Mouse (Mus musculus): ENCODE results near the gene Lime1. TPM values are rescaled to one million over a fixed set of nuclear protein-coding genes. Genes with fewer than 3 reads are reported as not detected.

Lime1 gene
- total RNA-seq, 1 experiment = 30.8 TPM

GRCm38 (mm10) chr2:181380251-181380650, 373 bp downstream of the Lime1 start:
- no peak for DNase-seq (ENCODE audit: low read depth, low spot score)
- Histone ChIP-seq H3K36me3 (ENCODE audit: control insufficient read depth, insufficient read depth, low read length, poor library complexity, severe bottlenecking) (peaks cover 41% of the 10 kb centered on the region), H3K4me3 (ENCODE audit: insufficient read depth in 1 of 2, low read depth in 1 of 2, low read length in 2 of 2, poor library complexity in 1 of 2, severe bottlenecking in 1 of 2) (no peak overlapping the region), H3K9me3 (ENCODE audit: control insufficient read depth, insufficient read depth, low read depth, low read length) (no peaks in the 10 kb centered on the region), H3K27ac (ENCODE audit: insufficient read depth, low read depth, low read length, poor library complexity, severe bottlenecking) (no peak overlapping the region), H3K4me1 (ENCODE audit: control insufficient read depth in 2 of 2, insufficient read depth in 2 of 2, low read length in 2 of 2, poor library complexity in 1 of 2) (peaks cover 0 to 9% of the 10 kb centered on the region in 2 experiments; a peak in 2 of 4 replicates), H3K9ac (ENCODE audit: insufficient read depth, low read depth, low read length, poor library complexity, severe bottlenecking) (no peak overlapping the region)
- TF ChIP-seq HCFC1 (IDR thresholded peaks at IDR 0.05; ENCODE audit: borderline replicate concordance, insufficient read depth, low read length) (no peak), MAFK (IDR thresholded peaks at IDR 0.05; ENCODE audit: insufficient read depth, low read depth, low read length) (no peak), ZC3H11A (IDR thresholded peaks at IDR 0.05; ENCODE audit: borderline replicate concordance, low read depth, low read length) (no peak), CHD2 (IDR thresholded peaks at IDR 0.05; ENCODE audit: low read depth, low read length) (no peak), ZNF384 (IDR thresholded peaks at IDR 0.05; ENCODE audit: low read depth, low read length) (no peak)
- in situ Hi-C loops (cut with MboI; ENCODE audit: low sequenced_read_pairs in 2 of 2, unreplicated experiment in 2 of 2) = no loop called here

GRCm38 (mm10) chr2:181381107-181381506, 1.2 kb downstream of the Lime1 start:
- no peak overlapping the region for H3K9ac ChIP-seq (ENCODE audit: insufficient read depth, low read depth, low read length, poor library complexity, severe bottlenecking)
- H3K4me1 ChIP-seq (ENCODE audit: control insufficient read depth in 2 of 2, insufficient read depth in 2 of 2, low read length in 2 of 2, poor library complexity in 1 of 2) = peaks cover 0 to 9% of the 10 kb centered on the region in 2 experiments; a peak in 2 of 4 replicates
- no peaks in the 10 kb centered on the region for H3K9me3 ChIP-seq (ENCODE audit: control insufficient read depth, insufficient read depth, low read depth, low read length)
- TF ChIP-seq ZNF384 (IDR thresholded peaks at IDR 0.05; ENCODE audit: low read depth, low read length) (no peak), HCFC1 (IDR thresholded peaks at IDR 0.05; ENCODE audit: borderline replicate concordance, insufficient read depth, low read length) (no peak), ZC3H11A (IDR thresholded peaks at IDR 0.05; ENCODE audit: borderline replicate concordance, low read depth, low read length) (no peak), CHD2 (IDR thresholded peaks at IDR 0.05; ENCODE audit: low read depth, low read length) (no peak), MAFK (IDR thresholded peaks at IDR 0.05; ENCODE audit: insufficient read depth, low read depth, low read length) (no peak)
- H3K4me3 ChIP-seq (ENCODE audit: insufficient read depth in 1 of 2, low read depth in 1 of 2, low read length in 2 of 2, poor library complexity in 1 of 2, severe bottlenecking in 1 of 2) = no peak overlapping the region
- peaks cover 41% of the 10 kb centered on the region for H3K36me3 ChIP-seq (ENCODE audit: control insufficient read depth, insufficient read depth, low read length, poor library complexity, severe bottlenecking)
- in situ Hi-C loops (cut with MboI; ENCODE audit: low sequenced_read_pairs in 2 of 2, unreplicated experiment in 2 of 2) = no loop called here
- H3K27ac ChIP-seq (ENCODE audit: insufficient read depth, low read depth, low read length, poor library complexity, severe bottlenecking) = no peak overlapping the region
- no peak for DNase-seq (ENCODE audit: low read depth, low spot score)

GRCm38 (mm10) chr2:181381631-181382306, 1.9 kb downstream of the Lime1 start:
- Histone ChIP-seq H3K4me3 (ENCODE audit: insufficient read depth in 1 of 2, low read depth in 1 of 2, low read length in 2 of 2, poor library complexity in 1 of 2, severe bottlenecking in 1 of 2) (no peak overlapping the region), H3K4me1 (ENCODE audit: control insufficient read depth in 2 of 2, insufficient read depth in 2 of 2, low read length in 2 of 2, poor library complexity in 1 of 2) (peaks cover 0 to 9% of the 10 kb centered on the region in 2 experiments; a peak in 2 of 4 replicates), H3K36me3 (ENCODE audit: control insufficient read depth, insufficient read depth, low read length, poor library complexity, severe bottlenecking) (peaks cover 41% of the 10 kb centered on the region), H3K9ac (ENCODE audit: insufficient read depth, low read depth, low read length, poor library complexity, severe bottlenecking) (no peak overlapping the region), H3K9me3 (ENCODE audit: control insufficient read depth, insufficient read depth, low read depth, low read length) (no peaks in the 10 kb centered on the region), H3K27ac (ENCODE audit: insufficient read depth, low read depth, low read length, poor library complexity, severe bottlenecking) (no peak overlapping the region)
- DNase-seq (ENCODE audit: low read depth, low spot score) = no peak
- no peak for TF ChIP-seq CHD2 (IDR thresholded peaks at IDR 0.05; ENCODE audit: low read depth, low read length)
- no peak for TF ChIP-seq HCFC1 (IDR thresholded peaks at IDR 0.05; ENCODE audit: borderline replicate concordance, insufficient read depth, low read length)
- no peak for TF ChIP-seq ZC3H11A (IDR thresholded peaks at IDR 0.05; ENCODE audit: borderline replicate concordance, low read depth, low read length)
- no peak for TF ChIP-seq MAFK (IDR thresholded peaks at IDR 0.05; ENCODE audit: insufficient read depth, low read depth, low read length)
- TF ChIP-seq ZNF384 (IDR thresholded peaks at IDR 0.05; ENCODE audit: low read depth, low read length) = no peak
- in situ Hi-C loops (cut with MboI; ENCODE audit: low sequenced_read_pairs in 2 of 2, unreplicated experiment in 2 of 2) = no loop called here

GRCm38 (mm10) chr2:181384463-181384862, 4.6 kb downstream of the Lime1 start:
- in situ Hi-C loops (cut with MboI; ENCODE audit: low sequenced_read_pairs in 2 of 2, unreplicated experiment in 2 of 2) = no loop called here
- no peak overlapping the region for H3K4me3 ChIP-seq (ENCODE audit: insufficient read depth in 1 of 2, low read depth in 1 of 2, low read length in 2 of 2, poor library complexity in 1 of 2, severe bottlenecking in 1 of 2)
- H3K36me3 ChIP-seq (ENCODE audit: control insufficient read depth, insufficient read depth, low read length, poor library complexity, severe bottlenecking) = peaks cover 32% of the 10 kb centered on the region
- no peak overlapping the region for H3K27ac ChIP-seq (ENCODE audit: insufficient read depth, low read depth, low read length, poor library complexity, severe bottlenecking)
- no peak for DNase-seq (ENCODE audit: low read depth, low spot score)
- TF ChIP-seq ZC3H11A (IDR thresholded peaks at IDR 0.05; ENCODE audit: borderline replicate concordance, low read depth, low read length) = no peak
- TF ChIP-seq ZNF384 (IDR thresholded peaks at IDR 0.05; ENCODE audit: low read depth, low read length) = no peak
- TF ChIP-seq CHD2 (IDR thresholded peaks at IDR 0.05; ENCODE audit: low read depth, low read length) = no peak
- TF ChIP-seq HCFC1 (IDR thresholded peaks at IDR 0.05; ENCODE audit: borderline replicate concordance, insufficient read depth, low read length) = no peak
- no peak for TF ChIP-seq MAFK (IDR thresholded peaks at IDR 0.05; ENCODE audit: insufficient read depth, low read depth, low read length)
- H3K4me1 ChIP-seq (ENCODE audit: control insufficient read depth in 2 of 2, insufficient read depth in 2 of 2, low read length in 2 of 2, poor library complexity in 1 of 2) = peaks cover 0 to 9% of the 10 kb centered on the region in 2 experiments; a peak in 2 of 4 replicates
- no peaks in the 10 kb centered on the region for H3K9me3 ChIP-seq (ENCODE audit: control insufficient read depth, insufficient read depth, low read depth, low read length)
- H3K9ac ChIP-seq (ENCODE audit: insufficient read depth, low read depth, low read length, poor library complexity, severe bottlenecking) = no peak overlapping the region

Data from ES-E14 (cell line).